Mouse (Mus musculus) stomach, postnatal 0 days (tissue): ENCODE measurements at regions not wholly inside any gene's neighbourhood (a gene's known extent, or its start where the extent isn't known, plus 50 kb on each side); places are given as distances from the start of the nearest gene placed in this dataset.

Experiments used
- CTCF ChIP-seq: IDR thresholded peaks from 2 replicates; pipeline ENCODE4 v1.5.1; 2016; ENCODE audit warnings: antibody characterized with exemption, low read depth, mild to moderate bottlenecking, moderate library complexity
- EP300 ChIP-seq: optimal IDR thresholded peaks from 2 replicates; pipeline ENCODE3; 2016; ENCODE audit warnings: antibody characterized with exemption

- TF ChIP-seq EP300 (no peak), CTCF (no peak)
These were observed 188.1 kb downstream of the Bcl2l11 start for GRCm38 (mm10) chr2:128313948-128314347.
